Mouse (Mus musculus) CD4-positive, CD25-positive, alpha-beta regulatory T cell, adult 4 months (primary cell): ENCODE measurements around the gene Wdr35. TPM values are rescaled to one million over a fixed set of nuclear protein-coding genes. Genes with fewer than 3 reads are reported as not detected.
"Not testable (repeated sequence)": the region's sequence is repeated elsewhere in the genome, so short reads cannot be mapped to it uniquely, and the experiment has no call there.

Source experiments
- ATAC-seq: one replicate; pipeline ENCODE4 v1.8.0; 2017
- polyA plus RNA-seq, 2 experiments: library from polyadenylated mRNA; unstranded; fragments of 100-300 nt; shearing (Covaris generic); gene quantifications; one replicate each; pipeline ENCODE4 v1.2.1; 2017

The Wdr35 gene
- polyA plus RNA-seq, 2 experiments from 2014 or later = 2.6 TPM

- ATAC-seq = no peak
Measured at GRCm38 (mm10) chr12:9007811-9008210, 34.1 kb downstream of the Wdr35 start.

DNA sequence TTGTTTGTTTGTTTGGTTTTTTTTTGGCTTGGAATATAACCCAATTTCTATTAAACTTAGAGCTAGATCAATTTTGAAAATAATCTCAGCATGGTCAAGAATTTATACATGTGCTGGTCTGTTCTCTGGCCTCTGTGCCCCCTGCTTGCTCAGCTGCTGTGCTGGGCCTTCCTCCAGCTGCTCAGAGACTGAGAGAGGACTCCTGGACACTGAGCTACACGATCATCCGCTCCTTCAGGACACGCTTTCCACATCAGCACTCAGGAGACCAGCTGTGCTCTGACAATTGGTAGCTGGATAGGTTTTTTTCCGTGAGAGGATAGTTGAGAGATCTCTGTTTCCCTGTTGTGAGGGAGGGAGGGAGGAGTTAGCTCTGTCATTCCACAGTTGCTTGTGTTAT is 36.6 kb downstream of the Wdr35 start:
- ATAC-seq = no peak

GRCm38 (mm10) chr12:9016376-9016775 is 42.7 kb downstream of the Wdr35 start:
- ATAC-seq = no peak

DNA sequence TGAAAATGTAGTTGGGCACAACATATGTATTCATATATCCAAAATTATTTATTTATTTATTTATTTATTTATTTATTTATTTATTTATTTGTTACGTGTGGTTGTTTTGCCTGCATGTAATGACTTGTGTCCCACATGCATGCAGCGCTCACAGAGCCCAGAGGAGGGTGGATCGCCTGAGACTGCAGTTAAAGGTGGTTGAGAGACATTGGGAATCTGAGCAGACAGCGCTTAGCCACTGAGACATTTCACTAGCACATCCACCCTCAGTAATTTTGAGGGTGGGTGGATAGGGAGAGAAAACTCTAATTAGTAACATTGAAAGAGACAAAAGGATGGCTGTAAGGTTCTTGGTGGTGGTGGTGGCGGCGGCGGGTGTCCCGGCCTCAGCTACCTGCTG is 46.7 kb downstream of the Wdr35 start:
- no peak for ATAC-seq

- no peak for ATAC-seq
Measured at GRCm38 (mm10) chr12:9020986-9021385, 47.3 kb downstream of the Wdr35 start.

DNA sequence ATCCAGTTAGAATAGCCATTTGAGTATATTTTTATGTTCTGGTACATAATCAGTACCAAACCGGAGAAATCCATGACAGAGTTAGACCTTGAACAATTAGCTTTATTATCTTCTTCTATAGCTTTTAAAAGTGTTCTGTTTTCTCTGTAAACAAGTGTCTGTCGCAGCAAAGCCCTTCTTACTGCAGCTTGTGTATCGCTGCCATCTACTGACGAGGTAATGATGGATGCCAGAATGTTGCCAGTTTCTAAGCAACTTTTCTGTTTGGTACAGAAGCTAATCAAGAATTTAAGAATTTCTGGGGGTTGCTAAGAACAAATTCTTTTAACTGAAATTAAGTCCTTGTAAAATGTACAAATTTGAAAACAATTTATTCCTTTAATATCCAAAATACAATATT is 49.3 kb downstream of the Wdr35 start:
- no peak for ATAC-seq

GRCm38 (mm10) chr12:9024071-9024470 is 50.4 kb downstream of the Wdr35 start:
- no peak for ATAC-seq

DNA sequence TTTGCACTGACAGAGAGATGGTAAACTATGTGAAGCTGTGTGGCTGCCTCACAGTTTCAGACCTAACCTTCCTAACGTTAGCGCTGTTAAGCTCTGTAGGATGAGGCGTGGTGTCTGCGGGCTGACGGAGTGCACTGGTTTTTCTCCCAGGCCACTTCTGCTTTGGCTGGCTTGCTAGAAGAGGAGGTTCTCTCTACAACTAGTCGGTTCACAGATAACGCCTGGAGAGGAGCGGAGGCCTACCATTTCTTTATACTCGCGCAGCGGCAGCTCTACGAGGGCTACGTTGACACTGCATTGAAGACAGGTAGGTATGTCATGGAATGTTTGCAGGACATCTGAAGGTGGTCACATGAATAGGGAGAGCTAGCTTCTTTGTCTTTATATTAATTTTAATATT is 51.0 kb downstream of the Wdr35 start:
- no peak for ATAC-seq

DNA sequence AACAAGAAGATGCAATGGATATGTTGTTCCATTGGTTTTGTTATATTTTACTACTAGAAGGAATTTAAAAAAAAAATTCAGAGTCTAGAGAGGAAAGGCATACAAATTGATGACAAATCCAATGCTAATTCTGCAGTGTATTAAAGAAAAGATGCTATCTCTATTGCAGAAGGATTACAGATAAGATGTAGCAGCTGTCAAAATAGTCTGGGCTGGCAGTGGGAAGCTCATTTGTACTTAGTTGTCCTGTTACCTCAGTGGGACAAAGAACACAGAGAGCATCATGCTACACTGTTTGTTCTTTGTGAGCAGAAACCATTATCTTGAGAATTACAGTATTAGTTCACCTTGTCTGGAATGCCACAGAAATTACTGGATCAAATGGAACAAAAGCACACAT is 53.2 kb downstream of the Wdr35 start:
- no peak for ATAC-seq

DNA sequence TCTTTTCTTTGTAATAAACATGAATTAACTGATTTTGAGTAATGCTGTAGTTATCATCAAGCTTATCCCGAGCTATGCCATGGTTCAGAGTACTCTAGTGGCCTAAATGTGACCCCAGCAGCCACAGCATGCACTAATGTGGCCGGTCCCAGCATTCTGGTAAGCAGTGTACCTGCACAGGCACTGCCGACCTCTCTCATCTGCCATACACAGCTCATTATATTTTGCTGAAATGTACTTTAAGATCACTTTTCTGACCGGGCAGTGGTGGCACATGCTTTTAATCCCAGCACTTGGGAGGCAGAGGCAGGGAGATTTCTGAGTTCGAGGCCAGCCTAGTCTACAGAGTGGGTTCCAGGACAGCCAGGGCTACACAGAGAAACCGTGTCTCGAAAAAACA is 55.1 kb downstream of the Wdr35 start:
- ATAC-seq = not testable (repeated sequence)

GRCm38 (mm10) chr12:9029506-9029887 is 55.8 kb downstream of the Wdr35 start:
- peak; percentile 3 for ATAC-seq

DNA sequence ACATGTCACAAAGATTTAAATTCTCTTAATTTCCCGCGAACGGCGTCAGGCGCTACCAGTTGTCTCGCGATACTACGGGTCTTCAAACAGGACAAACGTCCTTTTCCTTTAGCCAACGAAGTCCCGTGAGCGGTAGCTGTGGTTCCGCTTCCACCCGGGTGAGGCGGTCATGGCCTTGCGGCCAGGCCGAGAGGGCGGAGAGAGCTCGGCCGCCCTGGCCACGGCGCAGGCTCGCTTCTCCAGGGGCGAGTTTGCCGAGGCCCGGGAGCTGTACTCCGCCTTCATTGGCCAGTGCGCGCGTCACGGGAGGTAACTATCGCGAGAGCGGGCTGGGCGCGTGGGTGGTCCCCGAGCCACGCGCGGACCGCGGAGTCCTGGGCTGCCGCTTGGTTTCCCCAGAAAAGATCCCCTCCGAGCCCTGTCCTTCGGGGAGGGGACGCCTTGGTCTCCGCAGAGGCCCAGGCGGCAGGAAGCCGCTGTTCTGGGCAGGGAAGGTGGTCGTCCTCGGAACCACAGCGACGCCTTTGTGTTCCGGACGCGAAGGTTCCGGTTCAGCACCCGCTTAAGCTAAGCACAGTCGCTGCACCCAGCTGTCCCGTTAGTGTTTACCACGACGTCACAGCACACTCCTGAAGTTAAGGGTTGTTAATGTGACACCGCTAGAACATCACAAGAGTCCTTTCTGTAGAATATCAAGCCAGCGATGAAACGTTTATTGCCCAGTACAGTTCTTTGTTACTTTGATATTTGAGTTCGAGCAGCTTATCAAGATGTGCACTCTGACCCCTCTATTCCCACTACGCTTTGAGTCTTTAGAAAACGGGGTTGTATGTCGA is 56.4 kb downstream of the Wdr35 start, which contains the start of gene Ttc32:
Gene Ttc32, plus strand, starts transcription at position 110 of the 836 bp plus-strand sequence.
- ATAC-seq = peak; percentile 90

GRCm38 (mm10) chr12:9031166-9031565 is 57.5 kb downstream of the Wdr35 start:
- ATAC-seq = no peak

DNA sequence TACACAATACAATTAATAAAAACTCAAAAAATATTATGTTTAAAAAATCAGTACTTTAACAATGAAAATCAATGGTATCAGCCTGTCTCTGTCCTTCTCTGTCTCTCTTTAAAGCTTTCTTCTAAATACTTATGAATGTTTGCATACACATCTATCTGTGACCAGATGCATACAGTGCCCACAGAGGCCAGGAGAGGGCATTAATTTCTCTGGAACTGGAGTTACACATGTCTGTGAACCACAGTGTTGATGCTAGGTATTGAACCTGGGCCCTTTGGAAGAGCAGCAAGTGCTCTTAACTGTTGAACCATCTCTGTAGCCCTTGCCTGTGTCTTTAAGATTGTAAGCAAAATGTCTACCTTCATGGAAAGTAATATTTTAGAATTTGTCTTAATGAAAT is 59.4 kb downstream of the Wdr35 start:
- no peak for ATAC-seq

GRCm38 (mm10) chr12:9036409-9036808 is 62.7 kb downstream of the Wdr35 start:
- ATAC-seq = no peak

GRCm38 (mm10) chr12:9040177-9040576 is 66.5 kb downstream of the Wdr35 start:
- ATAC-seq = no peak

DNA sequence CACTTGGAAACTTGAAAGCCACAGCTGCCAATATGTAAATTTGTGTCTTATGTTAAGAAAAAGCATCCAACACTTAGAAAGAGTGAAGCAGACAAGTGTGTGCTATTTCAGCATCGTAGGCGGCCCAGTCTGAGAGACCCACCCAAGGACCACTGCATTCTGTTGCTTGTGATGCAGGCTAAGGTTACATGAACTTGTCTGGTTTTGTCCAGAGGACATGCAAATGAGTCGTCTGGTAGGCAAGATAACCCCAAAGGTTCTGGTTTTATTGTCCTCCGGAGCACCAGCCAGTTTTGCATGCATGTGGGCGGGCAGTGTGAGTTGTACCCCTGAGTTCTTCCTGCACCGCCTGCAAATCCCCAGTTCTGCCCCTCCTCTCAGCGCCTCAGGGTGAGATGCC is 67.0 kb downstream of the Wdr35 start:
- ATAC-seq = no peak

- ATAC-seq = no peak
Measured at GRCm38 (mm10) chr12:9042316-9042715, 68.6 kb downstream of the Wdr35 start.

DNA sequence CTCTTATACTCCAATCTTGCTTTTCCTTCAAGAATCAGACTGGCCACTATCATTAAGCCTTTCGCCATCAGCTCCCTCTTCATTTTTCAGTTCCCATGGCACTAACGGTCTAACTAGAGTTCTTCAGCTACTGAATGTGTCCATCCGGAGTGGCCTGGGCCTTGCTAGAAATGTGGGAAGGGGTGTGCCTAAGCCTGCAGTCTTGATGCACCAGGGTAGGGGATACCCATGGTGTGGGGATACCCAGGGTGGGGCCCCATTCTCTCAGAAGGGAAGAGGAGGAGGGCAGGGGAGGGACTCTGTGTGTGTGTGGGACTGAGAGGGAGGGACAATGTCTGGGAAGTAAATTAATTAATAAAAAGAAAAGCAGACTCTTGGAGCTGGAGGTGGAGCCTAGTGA is 69.1 kb downstream of the Wdr35 start:
- no peak for ATAC-seq

- no peak for ATAC-seq
Measured at GRCm38 (mm10) chr12:9044666-9045065, 71.0 kb downstream of the Wdr35 start.

DNA sequence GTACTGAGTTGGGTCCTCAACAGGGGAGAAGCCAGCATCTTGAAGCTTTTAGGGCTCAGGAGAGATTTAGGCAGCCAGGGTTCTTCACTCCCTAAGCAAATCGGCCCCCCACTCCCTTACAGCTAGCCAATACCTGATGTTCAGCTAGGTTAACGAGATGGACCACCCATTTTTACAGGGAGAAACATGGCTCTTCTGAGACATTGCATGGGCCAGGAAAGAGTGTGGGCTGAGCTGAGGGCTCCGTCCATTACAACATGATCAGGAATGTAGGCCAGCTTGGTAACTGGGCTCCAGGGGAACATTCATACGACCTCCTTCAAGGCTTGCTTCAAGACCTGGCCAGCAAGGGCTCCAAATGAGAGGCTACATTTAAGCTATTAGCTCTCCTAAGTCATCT is 73.0 kb downstream of the Wdr35 start:
- no peak for ATAC-seq

DNA sequence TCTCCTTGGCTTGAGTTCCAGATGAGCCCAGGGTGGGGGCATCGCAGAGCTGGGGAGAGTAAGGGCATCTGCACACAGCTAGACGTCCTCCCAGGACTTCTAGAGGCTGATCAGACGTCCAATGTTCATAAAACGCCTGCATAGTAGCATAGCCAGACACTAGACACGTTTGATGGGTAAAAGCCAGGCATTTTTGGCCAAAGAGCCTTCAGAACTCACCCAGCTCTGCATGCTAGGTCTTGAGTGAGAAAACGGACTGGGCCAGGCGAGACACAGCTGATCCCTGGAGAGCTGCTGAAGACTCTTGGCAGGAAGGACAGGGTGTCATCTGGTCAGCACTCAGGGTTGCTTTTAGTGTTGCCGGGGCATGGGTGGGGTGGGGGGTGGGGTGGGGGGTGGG is 74.4 kb downstream of the Wdr35 start:
- ATAC-seq = no peak

GRCm38 (mm10) chr12:9050824-9051223 is 77.1 kb downstream of the Wdr35 start:
- no peak for ATAC-seq

DNA sequence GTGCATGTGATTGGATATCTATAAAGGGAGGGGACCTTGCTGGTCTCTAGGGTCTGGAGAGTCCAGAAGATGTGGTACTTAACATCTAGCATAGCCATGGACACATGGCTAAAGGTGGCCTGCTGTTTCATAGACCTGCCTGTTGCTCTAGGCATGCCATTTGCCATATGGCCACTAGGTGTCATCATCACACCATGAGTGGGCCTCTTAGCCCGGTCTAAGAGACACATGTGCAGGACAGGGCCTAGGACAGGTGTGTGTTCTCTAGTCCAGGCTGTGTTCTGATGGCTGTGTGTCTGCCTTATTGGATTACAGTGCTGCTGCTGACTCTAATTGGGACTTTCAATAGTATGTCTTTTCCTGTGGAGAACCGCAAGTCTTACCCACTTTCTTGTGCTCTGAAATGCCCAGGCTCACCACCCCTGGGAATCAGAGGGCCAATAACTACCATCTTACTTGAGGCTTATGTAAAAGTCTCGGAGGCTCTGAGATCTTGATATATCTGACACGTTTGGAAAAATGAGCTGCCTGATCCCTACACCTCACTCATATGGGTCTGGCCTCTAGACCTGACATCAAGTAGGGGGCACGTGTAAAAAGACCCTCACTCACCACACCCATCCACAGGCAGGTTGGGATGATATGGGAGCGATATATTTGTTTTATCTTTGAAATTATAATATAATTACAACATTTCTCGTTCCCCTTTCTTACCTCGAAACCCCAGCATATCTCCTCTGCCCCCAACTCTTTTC is 78.6 kb downstream of the Wdr35 start:
- peak; percentile 90 for ATAC-seq
